Mouse (Mus musculus) forebrain, embryonic 16.5 days (tissue): Measurements from ENCODE around the gene 6430571L13Rik. TPM values are rescaled to one million over a fixed set of nuclear protein-coding genes. Genes with fewer than 3 reads are reported as not detected.
"Not testable (repeated sequence)": the region's sequence is repeated elsewhere in the genome, so short reads cannot be mapped to it uniquely, and the experiment has no call there.

Experiments
- ATAC-seq: fragments of 200-750 bp; cut with Nextera tagmentation; 2 replicates; pipeline ENCODE4 v1.8.0; 2017; ENCODE audit warnings: mild to moderate bottlenecking, moderate library complexity
- H3K27ac ChIP-seq: fragments of 300-500 bp; sonication (generic); 2 replicates; pipeline ENCODE4 v1.5.1; 2014; ENCODE audit warnings: low read length, control low read depth
- H3K27me3 ChIP-seq: fragments of 300-500 bp; sonication (generic); replicated peaks from 2 replicates; pipeline ENCODE4 v1.6.1; 2014; ENCODE audit warnings: low read length; ENCODE audit not compliant: control insufficient read depth, insufficient read depth
- H3K36me3 ChIP-seq: fragments of 300-500 bp; sonication (generic); 2 replicates; pipeline ENCODE4 v1.6.1; 2014; ENCODE audit not compliant: control insufficient read depth, insufficient read depth
- H3K4me1 ChIP-seq: fragments of 300-500 bp; sonication (generic); replicated peaks from 2 replicates; pipeline ENCODE4 v1.6.1; 2014; ENCODE audit warnings: low read length; ENCODE audit not compliant: control insufficient read depth, insufficient read depth
- H3K4me2 ChIP-seq: fragments of 300-500 bp; sonication (generic); 2 replicates; pipeline ENCODE4 v1.6.1; 2014; ENCODE audit warnings: mild to moderate bottlenecking, low read length, control low read depth
- H3K4me3 ChIP-seq: fragments of 300-500 bp; sonication (generic); replicated peaks from 2 replicates; pipeline ENCODE4 v1.5.1; 2014; ENCODE audit warnings: mild to moderate bottlenecking, low read length, control low read depth
- H3K9ac ChIP-seq: fragments of 300-500 bp; sonication (generic); replicated peaks from 2 replicates; pipeline ENCODE4 v1.6.1; 2014; ENCODE audit warnings: low read depth, low read length, control low read depth
- H3K9me3 ChIP-seq: fragments of 300-500 bp; sonication (generic); 2 replicates; pipeline ENCODE4 v1.6.1; 2016; ENCODE audit warnings: low read length; ENCODE audit not compliant: control insufficient read depth
- WGBS: fragments of 180-500 bp; shearing (Covaris S2); extraction: QIAGEN DNeasy Blood & Tissue Kit; methylation state at CpG from one replicate; pipeline ENCODE4 v1.1.7; 2014; 5-methylcytosine and 5-hydroxymethylcytosine counted together
- polyA plus RNA-seq: library from polyadenylated mRNA; unstranded; fragments of >200 nt; fragmentation: Nextera tagmentation; extraction: Ambion mirVana; gene quantifications from 2 replicates; pipeline ENCODE4 v1.2.1, GENCODE M21; 2015

Gene 6430571L13Rik
- polyA plus RNA-seq, 1 experiment from 2014 or later, result 5.4 TPM

DNA sequence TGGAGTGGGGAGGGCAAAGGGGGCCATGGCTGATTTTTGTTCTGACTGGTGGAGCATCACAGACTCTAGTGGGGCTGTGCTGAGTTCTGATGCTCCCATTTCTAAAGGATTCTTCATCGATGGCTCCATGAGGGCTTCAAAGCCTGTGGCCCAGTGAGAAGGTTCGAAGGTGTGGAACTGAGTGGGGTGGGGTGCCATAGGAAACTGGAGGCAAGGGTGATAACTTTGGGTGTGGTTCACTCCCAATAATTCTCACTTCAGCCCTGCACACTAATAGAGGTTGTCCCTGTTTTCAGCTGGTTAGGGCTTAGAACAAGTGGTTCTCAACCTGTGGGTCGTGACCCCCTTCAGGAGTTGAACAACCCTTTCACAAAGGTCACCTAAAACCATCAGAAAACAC, 36.0 kb upstream of the 6430571L13Rik start:
- Histone ChIP-seq H3K4me3 (no peak overlapping the region), H3K9me3 (no peaks in the 10 kb centered on the region), H3K27me3 (no peaks in the 10 kb centered on the region), H3K36me3 (peaks cover 5% of the 10 kb centered on the region; the same call in 1 of the 2 replicates), H3K9ac (no peak overlapping the region), H3K27ac (no peak overlapping the region), H3K4me2 (no peak overlapping the region), H3K4me1 (no peaks in the 10 kb centered on the region)
- no peak for ATAC-seq
- WGBS, result 90% methylated on average over 3 of the region's 3 CpGs

DNA sequence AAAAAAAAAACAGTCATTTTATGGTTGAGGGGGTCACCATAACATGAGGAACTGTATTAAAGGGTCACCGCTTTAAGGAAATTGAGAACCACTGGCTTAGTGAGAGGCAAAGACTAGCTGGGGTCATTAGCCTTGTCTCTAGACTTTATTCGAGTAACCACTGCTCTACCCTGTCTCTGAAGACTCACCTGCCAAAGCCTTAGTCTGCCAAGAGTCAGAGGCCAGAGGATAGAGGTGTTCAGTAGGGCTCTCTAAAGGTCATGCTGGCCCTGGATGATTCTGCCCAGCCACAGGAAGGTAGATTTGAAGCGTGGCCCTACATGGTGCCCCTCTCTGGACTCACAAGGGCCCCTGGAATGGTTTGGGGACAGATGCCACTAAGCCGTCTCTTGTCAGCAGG, 35.4 kb upstream of the 6430571L13Rik start:
- WGBS, result 79% methylated on average over 4 of the region's 4 CpGs
- no peak for ATAC-seq
- H3K27me3 ChIP-seq, result no peaks in the 10 kb centered on the region
- no peak overlapping the region for H3K9ac ChIP-seq
- no peaks in the 10 kb centered on the region for H3K4me1 ChIP-seq
- no peak overlapping the region for H3K27ac ChIP-seq
- H3K4me2 ChIP-seq, result no peak overlapping the region
- H3K9me3 ChIP-seq, result no peaks in the 10 kb centered on the region
- no peak overlapping the region for H3K4me3 ChIP-seq
- H3K36me3 ChIP-seq, result peaks cover 5% of the 10 kb centered on the region; the same call in 1 of the 2 replicates

DNA sequence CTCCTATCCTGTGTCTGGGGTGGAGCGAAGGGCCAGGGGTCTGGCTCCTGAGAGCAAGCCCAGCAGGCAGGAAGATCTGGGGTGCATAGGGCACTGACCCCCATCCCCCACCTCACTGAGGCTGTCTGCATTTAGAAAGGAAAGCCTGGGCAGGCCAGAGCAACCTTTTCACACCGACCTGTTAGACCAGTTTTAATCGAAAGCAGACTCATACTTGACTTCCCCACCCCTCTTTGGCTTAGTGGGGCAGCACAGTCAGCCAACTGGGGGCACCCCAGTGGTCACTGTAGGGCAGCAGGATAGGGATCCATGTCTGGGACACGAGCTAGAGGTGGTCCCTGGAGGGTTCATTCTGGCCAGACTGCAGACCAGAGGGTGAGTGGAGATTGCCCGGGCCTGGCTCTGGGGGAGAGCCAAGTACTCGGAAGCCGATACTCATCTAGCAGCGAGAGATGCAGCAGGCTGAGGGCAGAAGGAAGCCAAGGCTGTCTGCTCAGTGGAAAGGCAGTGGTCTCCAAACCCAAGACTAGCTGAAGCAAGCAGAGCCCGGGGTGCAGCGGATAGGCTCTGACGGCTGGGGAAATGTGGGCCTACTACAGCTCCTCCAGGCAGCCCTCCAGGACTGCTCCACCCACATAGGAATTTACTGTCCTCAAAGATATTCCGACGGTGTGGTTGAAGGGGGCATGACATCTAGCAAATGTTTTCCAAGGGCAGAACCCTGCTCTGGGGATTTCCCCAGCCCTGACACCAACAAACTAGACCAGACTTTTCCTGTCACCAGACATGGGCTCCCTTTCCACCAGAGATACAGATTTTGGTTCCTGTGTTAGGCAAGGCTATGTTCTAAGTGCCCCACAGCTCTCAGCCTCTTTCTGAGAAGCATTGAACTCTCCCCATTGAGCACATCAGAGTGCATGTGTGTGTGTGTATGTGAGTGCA, 34.5 kb upstream of the 6430571L13Rik start:
- Histone ChIP-seq H3K9me3 (no peaks in the 10 kb centered on the region), H3K4me3 (no peak overlapping the region), H3K27me3 (no peaks in the 10 kb centered on the region), H3K27ac (no peak overlapping the region), H3K36me3 (peaks cover 5% of the 10 kb centered on the region; the same call in 1 of the 2 replicates), H3K9ac (no peak overlapping the region), H3K4me1 (no peaks in the 10 kb centered on the region), H3K4me2 (no peak overlapping the region)
- ATAC-seq, result no peak
- 65% methylated on average over 13 of the region's 13 CpGs for WGBS

DNA sequence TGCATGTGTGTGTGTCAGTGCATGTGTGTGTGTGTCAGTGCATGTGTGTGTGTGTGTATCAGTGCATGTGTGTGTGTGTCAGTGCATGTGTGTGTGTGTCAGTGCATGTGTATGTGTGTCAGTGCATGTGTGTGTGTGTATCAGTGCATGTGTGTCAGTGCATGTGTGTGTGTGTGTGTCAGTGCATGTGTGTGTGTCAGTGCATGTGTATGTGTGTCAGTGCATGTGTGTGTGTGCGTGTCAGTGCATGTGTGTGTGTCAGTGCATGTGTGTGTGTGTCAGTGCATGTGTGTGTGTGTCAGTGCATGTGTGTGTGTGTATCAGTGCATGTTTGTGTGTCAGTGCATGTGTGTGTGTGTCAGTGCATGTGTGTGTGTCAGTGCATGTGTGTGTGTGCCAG, 33.7 kb upstream of the 6430571L13Rik start:
- 100% methylated on average over 1 of the region's 1 CpGs for WGBS
- H3K27me3 ChIP-seq, H3K36me3 ChIP-seq, H3K4me1 ChIP-seq, H3K4me3 ChIP-seq, H3K9me3 ChIP-seq, H3K27ac ChIP-seq, H3K9ac ChIP-seq, H3K4me2 ChIP-seq, ATAC-seq: not testable (repeated sequence)

DNA sequence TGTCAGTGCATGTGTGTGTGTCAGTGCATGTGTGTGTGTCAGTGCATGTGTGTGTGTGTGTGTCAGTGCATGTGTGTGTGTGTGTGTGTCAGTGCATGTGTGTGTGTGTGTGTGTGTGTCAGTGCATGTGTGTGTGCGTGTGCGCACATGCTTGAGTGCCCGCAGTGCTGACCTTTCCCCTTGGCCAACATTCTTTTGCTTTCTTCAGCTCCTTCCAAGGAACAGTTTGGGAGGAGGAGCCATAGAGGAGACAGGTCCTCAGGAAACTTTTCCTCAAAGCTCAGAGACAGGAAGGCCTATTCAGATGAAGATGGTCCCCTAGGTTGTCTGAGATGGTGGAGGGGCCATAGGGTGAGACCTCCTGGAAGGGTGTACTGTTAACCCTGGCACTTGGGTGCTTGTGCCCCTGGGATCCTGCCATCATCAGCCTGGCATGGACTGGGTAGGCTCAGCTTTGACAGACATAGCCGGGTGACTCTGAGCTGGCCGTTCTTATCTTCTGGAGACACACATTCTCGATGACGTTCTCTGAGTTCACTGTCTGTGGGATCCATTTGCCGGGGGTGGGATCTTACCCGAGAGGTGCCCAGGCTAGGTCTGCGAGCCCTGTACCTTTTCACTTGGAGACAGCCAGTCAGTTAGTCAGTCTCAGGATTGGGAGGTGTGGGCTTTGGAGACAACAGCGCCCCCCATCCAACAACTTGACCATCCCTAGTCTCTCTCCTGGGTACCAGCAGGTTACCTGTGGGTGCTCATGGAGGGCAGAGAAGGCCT, 33.1 kb upstream of the 6430571L13Rik start:
- no peaks in the 10 kb centered on the region for H3K4me1 ChIP-seq
- no peak overlapping the region for H3K4me2 ChIP-seq
- H3K36me3 ChIP-seq, result no peaks in the 10 kb centered on the region
- no peaks in the 10 kb centered on the region for H3K27me3 ChIP-seq
- WGBS, result 92% methylated on average over 11 of the region's 11 CpGs
- H3K4me3 ChIP-seq, result no peak overlapping the region
- no peak overlapping the region for H3K27ac ChIP-seq
- no peak overlapping the region for H3K9ac ChIP-seq
- no peak for ATAC-seq
- H3K9me3 ChIP-seq, result no peaks in the 10 kb centered on the region

DNA sequence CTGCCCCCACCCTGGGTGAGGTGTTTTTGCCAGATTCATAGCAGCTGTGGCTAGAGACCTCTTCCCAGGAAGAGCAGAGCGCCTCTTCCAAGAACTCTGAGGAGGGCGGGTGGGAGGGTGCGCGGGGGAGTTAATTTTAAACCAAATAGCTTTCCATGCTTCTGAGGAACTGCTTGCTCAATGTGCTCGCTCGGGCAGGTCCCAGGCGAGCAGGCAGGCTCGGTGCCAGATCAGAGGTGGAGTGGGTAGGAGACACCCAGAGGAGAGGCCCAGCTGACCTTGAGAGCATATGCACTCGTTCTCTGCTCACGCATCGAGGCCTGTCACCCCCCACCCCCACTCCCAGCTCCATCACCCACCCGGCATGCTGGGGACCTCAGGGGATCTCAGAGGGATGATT, 32.5 kb upstream of the 6430571L13Rik start:
- no peak overlapping the region for H3K4me2 ChIP-seq
- H3K9me3 ChIP-seq, result no peaks in the 10 kb centered on the region
- no peak overlapping the region for H3K27ac ChIP-seq
- 73% methylated on average over 12 of the region's 12 CpGs for WGBS
- H3K4me1 ChIP-seq, result no peaks in the 10 kb centered on the region
- H3K9ac ChIP-seq, result no peak overlapping the region
- H3K36me3 ChIP-seq, result no peaks in the 10 kb centered on the region
- H3K4me3 ChIP-seq, result no peak overlapping the region
- no peak for ATAC-seq
- no peaks in the 10 kb centered on the region for H3K27me3 ChIP-seq

DNA sequence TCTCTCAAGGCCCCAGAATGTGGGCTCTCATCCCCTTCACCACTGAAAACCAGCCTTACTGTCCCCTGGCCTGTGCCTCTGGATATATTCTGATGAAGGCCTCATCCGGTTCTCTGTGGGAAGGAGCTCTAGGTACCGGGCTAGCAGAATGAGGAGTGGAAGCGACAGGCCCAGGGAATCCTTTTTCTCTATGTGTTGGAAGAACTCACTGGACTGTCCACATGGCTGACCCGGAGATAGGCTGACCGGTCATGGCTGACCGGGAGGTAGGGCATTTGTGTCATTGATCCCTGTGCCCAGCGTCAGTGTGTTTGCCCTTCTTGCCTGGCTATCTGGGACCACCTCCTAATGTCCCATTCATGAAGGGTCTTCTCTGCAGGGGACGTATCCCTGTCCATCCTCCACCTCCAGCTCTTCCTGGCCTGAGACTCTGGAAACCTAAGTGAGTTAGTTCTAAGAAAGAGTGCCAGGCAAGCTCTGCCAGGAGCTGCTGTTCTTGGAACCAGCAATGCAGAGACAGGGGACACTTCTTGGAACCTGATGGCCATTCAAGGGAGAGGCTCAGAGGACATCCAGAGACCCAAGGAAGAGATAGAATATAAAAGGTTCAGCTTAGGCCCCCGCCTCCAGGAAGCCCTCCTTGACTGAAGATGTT, 31.9 kb upstream of the 6430571L13Rik start:
- H3K9ac ChIP-seq, result no peak overlapping the region
- no peak overlapping the region for H3K4me3 ChIP-seq
- ATAC-seq, result no peak
- WGBS, result 85% methylated on average over 9 of the region's 9 CpGs
- H3K9me3 ChIP-seq, result no peaks in the 10 kb centered on the region
- no peak overlapping the region for H3K4me2 ChIP-seq
- H3K4me1 ChIP-seq, result no peaks in the 10 kb centered on the region
- no peaks in the 10 kb centered on the region for H3K36me3 ChIP-seq
- H3K27ac ChIP-seq, result no peak overlapping the region
- no peaks in the 10 kb centered on the region for H3K27me3 ChIP-seq

DNA sequence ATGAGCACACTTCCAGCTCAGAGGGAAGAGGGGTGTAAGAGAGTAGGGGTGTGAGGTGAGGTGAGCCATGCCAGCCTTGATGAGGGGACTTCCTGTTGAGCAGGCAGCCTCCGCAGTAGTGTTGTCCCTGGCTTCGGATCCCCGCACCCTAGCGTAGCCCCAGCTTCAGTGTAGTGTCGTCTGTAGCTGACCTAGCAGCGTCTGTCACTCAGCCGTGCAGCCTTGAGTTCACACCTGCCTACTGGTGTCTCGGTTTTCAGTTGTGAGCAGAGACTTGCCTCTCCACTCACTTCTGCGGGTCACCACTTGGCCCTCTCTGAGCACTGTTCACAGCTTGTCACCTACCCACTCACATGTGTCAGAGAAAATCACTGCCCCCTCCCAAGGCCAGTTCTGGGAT, 31.2 kb upstream of the 6430571L13Rik start:
- no peak for ATAC-seq
- no peaks in the 10 kb centered on the region for H3K4me1 ChIP-seq
- no peaks in the 10 kb centered on the region for H3K9me3 ChIP-seq
- 86% methylated on average over 9 of the region's 9 CpGs for WGBS
- no peak overlapping the region for H3K4me3 ChIP-seq
- no peaks in the 10 kb centered on the region for H3K36me3 ChIP-seq
- H3K27ac ChIP-seq, result no peak overlapping the region
- H3K9ac ChIP-seq, result no peak overlapping the region
- no peaks in the 10 kb centered on the region for H3K27me3 ChIP-seq
- H3K4me2 ChIP-seq, result no peak overlapping the region

DNA sequence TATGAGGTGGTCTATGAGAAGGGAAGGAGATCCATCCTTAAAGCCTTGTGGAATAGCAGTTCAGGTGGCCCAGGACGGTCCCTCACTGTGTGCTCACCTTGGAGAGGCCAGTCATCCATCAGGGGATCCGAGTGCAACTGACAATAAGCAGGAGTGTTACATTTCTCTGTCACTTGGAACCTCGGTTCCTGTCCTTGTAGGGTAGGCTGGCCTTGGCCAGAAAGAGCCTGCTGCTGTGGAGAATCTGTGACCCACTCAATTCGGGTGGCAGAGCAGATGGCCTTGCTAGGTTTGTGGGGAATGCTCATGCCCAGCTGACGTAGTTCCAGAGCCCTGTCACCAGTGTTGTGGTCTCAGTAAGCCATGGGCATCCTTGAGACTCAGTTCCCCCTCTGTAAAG, 30.8 kb upstream of the 6430571L13Rik start:
- WGBS, result 72% methylated on average over 5 of the region's 5 CpGs

More for the DNA sequence above, 30.8 kb upstream of the 6430571L13Rik start:
- no peaks in the 10 kb centered on the region for H3K9me3 ChIP-seq
- H3K4me3 ChIP-seq, result no peak overlapping the region
- H3K4me2 ChIP-seq, result no peak overlapping the region
- H3K27me3 ChIP-seq, result no peaks in the 10 kb centered on the region
- H3K9ac ChIP-seq, result no peak overlapping the region
- H3K27ac ChIP-seq, result no peak overlapping the region
- H3K36me3 ChIP-seq, result no peaks in the 10 kb centered on the region
- no peaks in the 10 kb centered on the region for H3K4me1 ChIP-seq
- no peak for ATAC-seq
